Mouse (Mus musculus): ENCODE results near the gene Harbi1.
A peak's percentile ranks its signal among the peaks of the same experiment; 100 is the strongest.

Harbi1 gene

DNA sequence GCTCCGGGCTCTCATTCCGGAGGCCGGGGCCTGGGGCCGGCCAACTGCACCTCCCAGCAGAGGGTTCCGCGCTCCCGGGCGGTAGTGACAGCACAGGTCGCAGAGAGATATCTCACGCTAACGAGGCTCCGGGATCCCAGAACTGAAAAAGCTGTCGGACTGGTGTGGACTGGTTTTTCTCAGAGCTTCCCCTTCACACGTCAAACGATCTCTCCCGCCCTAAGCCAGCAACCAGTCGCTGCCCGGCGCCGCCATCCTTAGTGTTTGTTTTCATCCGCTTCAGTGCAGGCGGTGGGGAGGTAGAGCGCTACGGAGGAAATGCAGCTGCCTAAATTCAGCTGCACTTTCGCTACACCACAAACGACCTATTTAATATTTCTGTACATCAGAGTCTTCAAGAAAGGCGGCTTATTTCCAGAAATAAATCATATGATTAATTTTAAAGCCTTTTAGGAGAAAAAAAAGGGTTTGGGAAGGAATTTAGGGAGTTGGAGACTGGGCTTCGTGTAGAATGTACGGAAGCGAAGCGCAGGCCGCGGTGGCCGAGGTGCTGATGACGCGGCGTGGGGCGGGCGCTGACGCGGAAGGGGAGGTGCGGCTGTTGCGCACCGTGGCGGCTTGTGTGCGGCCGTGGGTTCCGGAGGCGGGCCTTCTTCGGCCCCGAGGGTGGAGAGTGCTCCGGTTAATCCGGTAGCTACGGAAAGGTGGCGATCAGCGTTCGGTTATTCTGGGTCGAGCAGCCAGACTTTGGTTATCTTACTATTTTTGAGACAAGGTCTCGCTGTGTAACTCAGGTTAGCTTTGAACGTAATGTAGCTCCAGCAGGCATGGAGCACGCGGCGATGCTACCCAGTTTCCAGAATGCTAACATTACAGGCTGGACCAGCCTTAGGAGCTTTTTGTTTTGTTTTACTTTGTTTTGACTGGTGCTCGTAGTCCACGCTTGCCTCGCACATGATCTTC lies at the start of gene Harbi1, which contains the start of gene Atg13:
TSS of gene Harbi1 (plus strand) at position 581 of the 963 bp plus-strand sequence.
TSS of gene Atg13 (minus strand) at position 305 of the 963 bp plus-strand sequence.
- peak; percentile 95 for DNase-seq (ENCODE audit: low spot score)

DNA sequence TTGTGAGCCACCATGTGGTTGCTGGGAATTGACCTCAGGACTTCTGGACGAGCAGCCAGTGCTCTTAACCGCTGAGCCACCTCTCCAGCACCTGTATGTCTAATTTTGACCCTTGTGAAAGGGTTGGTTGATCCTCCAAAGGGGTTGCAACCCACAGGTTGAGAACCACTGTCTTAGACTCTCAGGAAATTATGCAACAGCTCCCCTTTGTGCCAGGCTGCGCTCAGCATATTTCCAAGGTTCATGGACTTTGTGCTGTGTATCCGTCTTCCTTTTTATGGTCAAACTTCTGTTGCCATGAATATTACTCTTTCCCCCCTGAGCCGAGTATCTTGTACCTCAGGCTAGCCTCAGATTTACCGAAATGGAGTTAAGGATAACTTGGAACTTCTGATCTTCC lies 49.7 kb upstream of the Harbi1 start:
- DNase-seq (ENCODE audit: low spot score): no peak

DNA sequence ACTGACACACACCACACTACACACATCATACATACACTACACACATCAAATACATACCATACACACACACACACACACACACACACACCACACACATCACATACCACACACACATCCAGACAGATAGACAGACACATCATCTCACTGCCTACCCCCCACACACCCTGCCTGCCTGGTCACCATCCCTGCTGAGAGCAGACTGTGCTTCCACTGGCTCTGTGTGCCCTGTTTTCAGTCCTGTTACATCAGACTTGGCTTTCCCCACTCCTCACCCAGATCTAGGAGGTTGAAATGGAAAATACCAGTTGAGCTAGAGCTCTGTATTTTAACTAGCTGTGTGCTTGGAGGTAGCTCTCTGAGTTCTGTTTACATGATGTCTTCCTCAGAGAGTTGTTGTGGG lies 45.9 kb upstream of the Harbi1 start:
- DNase-seq (ENCODE audit: low spot score): no peak

DNA sequence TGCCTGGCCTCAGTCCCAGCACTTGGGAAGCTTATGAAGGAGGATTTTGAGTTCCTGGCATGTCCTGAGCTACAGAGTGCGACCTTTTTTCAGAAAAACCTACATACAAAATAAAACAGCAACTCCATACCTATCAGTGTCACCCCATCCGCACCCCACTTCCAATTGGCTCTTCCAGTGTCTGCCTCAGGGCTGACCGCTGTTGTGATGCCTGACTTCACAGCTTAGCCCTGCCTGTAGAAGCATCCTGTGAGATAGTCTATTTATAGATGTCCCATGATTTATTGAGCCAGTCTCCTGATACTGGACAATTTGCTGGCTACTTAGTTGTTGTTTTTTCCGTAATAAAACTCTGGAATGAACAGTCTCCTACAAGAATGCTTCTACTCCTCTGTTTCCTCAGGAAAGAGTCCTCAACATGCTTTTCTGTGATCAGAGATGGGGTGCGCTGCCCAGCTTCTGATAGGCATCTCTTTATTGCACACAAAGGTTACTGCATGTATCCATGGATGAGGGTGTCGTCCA lies 44.2 kb upstream of the Harbi1 start:
- DNase-seq (ENCODE audit: low spot score): no peak

DNA sequence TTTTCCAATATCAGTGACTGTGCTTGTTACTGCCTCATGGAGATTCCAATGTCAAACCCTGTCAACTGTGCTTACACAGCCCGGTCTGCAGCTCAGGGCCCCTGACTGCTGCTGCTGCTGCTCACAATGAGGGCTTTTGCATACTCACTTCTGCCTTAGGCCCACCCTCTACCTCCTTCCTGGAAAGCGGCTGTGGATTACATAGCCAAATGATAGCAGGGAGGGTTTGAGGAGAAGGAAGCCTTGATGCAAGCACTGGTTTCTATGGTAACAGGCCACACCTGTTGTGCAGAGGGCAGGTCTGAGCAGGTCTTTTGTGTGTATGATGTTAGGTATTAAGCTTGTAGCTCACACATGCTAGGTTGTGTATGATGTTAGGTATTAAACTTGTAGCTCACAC lies 42.9 kb upstream of the Harbi1 start:
- no peak for DNase-seq (ENCODE audit: low spot score)

DNA sequence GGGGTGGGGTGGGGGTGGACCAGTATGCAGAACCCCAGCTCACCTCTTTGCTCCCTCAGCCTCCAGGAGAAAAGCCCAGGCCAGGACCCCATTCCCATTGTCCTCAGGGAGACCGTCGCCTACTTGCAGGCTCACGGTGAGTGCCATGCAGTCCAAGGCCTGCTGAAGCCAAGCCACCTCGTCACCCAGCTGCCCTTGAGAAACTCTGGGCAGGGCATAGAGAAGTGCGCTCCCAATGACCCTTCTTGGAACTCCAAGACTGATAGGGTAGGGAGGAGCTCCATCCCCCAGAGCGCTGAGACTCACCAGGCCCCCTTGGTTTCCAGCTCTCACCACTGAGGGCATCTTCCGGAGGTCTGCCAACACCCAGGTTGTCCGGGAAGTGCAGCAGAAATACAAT lies 41.3 kb upstream of the Harbi1 start:
- DNase-seq (ENCODE audit: low spot score): no peak

DNA sequence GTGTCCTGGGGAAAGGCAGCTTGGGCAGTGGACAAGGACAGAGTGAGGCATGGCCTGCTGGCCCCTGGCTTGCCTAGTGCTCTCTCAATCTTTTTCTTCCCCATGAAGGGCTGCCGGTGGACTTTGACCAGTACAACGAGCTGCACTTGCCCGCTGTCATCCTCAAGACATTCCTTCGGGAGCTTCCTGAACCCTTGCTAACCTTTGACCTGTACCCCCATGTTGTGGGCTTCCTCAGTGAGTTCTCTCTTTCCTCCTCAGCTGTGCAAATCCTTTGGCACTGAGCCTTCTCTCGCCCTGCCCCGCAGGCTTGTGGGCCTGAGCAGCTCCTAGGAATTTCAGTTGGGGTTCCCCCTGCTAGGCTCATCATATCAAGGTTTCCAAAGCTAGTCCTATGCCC lies 40.6 kb upstream of the Harbi1 start:
- DNase-seq (ENCODE audit: low spot score): no peak

DNA sequence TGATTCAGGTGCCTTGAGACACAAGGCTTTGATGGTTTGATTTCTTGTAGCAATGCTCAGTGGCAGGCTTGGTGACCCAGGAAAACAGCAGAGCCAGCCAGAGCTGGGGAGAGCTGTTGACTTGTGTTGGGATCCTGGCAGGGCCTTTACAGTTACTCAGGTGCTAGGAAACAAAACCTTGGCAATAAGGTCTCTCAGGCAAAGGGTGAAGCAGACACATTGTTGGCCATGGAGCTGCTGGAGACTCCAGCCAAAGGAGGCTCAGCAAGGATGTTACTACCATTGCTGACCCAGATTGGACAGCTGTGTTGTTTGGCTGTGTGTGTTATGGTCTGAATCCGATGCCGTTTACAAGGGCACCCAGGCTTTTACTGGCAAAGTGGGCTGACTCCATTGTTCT lies 37.1 kb upstream of the Harbi1 start:
- no peak for DNase-seq (ENCODE audit: low spot score)

DNA sequence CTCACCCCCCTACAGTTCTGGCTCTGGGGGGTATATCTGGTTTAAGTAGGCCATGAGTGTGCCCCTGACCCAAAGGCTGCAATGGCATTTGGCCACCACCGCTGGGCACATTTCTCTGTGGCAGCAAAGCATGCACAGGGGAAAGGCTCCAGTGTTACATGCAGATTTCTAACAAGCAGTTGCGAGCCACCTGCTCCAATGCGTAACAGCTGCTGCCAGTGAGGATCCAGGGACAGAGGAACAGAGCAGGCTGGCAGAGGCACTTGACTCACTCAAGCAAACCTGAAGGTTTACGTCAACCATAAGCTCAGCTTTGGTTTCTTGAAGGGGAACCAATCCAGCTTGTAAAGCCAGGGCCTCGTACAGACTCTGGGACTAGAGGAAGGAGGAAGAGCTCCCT lies 35.8 kb upstream of the Harbi1 start:
- DNase-seq (ENCODE audit: low spot score): no peak

DNA sequence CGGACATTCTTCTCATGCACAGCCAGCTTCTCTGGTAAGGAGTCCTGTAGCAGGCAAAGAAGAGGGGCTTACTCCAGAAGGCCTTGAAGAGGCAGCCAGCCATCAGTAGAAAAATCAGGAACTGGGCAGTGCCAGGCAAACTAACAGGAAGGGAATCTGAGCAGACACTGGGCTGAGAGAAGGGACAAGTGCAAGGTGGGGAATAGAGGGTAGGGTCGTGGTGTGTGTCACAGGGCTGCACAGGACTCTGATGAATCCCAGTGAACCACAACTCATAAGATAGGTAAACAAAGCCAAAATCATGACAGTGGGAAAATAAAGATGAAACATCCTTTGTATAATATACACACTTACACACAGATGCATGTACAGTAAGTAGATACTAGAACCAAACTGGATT lies 34.2 kb upstream of the Harbi1 start:
- DNase-seq (ENCODE audit: low spot score): no peak

DNA sequence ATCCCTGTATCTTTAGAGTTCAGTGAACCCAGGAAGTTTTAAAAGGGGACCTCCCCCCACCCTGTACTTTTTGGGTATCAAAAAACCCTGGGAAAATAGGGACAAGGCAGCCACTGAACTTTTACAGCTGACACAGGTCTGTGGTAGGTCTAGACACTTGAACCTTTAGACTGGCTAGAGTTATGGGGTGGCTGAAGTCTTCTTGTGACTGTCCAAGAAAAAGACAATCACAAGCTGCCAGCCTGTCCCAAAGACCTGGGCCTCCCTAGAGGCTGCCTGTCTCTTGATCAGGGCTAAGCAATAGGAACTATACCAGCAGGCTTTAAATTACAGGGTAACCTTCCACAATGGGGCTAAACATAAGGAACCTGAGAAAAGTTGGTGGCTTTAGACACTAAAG lies 33.7 kb upstream of the Harbi1 start:
- DNase-seq (ENCODE audit: low spot score): no peak

DNA sequence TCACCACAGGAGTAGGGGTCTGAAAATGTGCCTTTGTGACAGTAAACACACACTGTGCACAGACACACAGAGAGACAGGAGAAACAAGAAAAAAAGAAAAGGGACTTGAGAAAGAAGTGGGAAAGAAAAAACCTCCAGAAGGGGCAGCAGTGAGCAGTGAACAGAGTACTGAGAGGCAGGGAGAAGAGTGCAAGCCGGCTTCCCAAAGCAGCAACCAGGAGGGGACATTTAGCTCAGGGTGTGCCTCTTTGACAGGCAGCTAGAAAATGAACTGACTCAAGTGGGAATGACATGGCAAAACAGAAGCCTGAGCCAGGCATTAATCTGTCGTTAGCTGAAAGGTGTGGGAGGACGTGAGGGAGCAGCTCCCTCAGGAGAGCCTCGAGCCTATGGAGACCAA lies 27.8 kb upstream of the Harbi1 start:
- peak; percentile 74 for DNase-seq (ENCODE audit: low spot score)

DNA sequence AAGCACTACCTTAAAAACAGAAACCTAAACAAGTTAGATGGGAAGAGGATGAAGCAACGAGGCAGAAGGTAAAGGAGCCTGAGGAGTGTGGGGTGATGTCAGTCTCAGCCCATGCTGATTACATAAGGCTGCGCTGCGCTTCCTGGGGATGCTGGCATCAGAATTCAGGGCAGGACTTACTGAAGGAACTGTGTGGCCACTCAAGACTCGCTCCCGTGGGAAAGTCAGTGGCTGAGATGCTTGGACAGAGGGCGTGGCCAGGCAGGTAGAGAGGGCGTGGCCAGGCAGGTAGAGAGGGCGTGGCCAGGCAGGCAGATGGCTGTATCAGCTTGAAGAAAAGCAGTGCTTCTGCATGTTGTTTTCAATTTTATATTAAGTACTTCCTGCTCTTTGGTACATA lies 26.7 kb upstream of the Harbi1 start:
- DNase-seq (ENCODE audit: low spot score): no peak

DNA sequence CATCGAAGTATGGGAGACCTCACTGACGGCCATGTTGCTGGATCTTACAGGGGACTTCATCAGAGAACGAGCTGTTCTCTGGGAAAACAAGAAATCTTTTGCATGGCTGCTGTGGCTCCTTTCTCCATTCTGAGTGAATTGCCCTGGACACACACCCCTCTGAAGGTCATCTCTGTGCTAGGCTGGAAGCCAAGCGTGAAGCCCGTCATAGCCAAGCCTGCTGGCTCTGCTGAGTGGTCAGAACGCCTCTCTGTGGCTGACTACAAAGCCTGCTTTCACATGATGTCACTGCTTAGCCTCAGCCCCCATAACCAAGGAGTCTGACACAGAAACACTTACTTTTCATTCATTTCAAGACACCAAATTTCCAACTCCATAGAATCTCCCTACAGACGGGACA lies 21.2 kb upstream of the Harbi1 start:
- DNase-seq (ENCODE audit: low spot score): peak; percentile 72

DNA sequence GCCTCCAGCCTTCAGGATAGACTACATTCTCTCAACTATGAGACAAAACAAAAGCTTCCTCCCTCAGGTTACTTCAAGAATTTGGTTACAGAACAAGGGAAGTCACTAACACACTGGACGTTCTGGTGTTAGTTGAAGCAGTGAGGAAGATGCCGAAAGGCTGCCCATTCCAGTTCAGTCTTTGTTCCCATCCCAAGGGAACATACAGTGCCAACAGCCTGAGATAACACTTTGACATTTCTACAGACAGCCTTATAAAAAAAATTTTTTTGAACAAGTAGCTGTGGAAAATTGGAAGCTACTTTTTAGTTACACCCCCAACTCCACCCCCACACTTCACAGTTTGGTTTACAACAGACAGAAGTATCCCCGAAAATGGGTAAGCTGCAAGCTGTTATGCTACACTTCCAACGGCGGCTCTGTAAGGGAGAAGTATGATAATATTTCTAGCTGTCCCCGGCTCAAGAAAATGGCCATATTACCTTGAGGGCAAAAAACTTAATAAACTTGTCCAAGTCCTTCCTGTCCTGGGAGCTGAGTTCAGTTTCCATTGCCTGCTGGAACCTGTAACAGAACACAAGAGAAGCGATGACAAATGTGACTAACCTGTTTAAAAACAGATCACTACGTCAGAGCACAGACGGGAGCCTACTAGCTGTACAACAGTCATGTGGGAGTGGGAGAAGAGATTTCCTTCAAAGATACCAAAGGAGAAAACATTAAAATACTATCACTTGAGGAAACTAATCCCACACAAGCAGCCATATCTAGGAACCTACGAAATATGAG lies 15.0 kb upstream of the Harbi1 start:
- no peak for DNase-seq (ENCODE audit: low spot score)

DNA sequence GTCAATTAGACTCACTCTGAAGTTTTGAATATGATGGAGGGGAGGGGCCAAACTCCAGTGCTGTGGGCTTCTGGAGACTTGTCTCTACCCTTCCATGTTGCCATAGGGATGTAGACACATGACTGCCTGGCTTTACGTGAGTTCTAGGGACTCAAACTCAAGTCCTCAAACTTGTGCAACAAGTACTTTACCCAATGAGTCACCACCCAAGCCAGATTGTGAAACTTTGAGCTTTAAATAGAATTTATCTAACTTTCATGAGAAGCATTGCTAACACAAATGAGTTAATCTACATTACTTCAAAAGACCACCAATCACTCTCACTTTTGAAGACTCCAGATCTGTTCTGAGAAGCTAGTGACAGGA lies 14.4 kb upstream of the Harbi1 start:
- DNase-seq (ENCODE audit: low spot score): no peak

DNA sequence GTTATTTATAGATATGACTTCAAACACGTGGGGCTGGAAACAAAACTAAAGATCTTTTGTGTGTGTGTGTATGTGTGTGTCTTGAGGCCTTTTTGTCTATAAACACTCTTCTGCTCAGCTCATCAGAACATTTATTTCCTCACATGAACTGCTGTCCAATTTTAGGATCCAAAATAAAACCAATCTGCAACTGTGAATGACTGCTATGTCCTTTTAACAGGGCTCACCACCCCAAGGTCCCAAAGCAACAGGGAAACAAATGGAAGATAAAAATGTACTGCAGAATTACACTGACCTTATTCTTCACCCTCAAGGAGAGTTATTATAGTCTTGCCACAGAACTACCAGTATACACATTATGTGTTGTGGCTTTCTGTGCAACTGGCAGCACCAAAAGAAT lies 11.4 kb upstream of the Harbi1 start:
- no peak for DNase-seq (ENCODE audit: low spot score)

DNA sequence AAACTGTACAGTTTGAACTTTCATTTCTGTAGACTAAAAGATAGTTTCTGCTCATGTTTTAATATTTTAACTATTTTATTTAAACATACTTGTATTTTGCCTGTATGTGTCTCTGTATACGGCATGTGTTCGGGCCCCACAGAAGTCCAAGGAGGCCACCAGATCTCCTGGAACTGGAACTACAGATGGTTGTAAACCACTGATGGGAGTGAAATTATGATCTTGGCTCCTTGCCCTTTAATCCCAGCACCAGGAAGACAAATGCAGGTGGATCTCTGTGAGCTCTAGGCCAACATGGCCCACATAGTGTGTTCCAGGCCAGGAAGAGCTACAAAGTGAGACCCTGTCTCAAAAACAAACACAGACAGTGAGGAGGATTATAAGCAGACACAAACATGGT lies 9.3 kb upstream of the Harbi1 start:
- no peak for DNase-seq (ENCODE audit: low spot score)

DNA sequence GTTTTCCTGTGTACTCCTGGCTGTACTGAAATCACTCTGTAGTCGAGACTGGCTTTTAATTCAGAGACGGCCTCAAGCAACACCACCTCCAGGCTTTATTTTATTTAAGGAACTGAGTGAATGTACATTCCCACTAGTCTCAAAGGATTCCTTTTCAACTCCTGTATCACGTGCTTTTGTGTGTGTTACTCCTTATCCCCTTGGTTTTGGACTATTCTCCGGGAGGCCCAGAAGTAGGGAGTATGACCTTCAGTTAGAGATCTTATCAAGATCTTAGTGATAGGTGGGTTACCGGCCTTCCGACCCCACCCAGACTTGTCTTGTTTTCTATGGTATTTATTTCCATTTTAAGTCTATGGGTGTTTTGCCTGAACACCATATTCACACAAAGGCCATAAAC lies 4.9 kb upstream of the Harbi1 start:
- no peak for DNase-seq (ENCODE audit: low spot score)

DNA sequence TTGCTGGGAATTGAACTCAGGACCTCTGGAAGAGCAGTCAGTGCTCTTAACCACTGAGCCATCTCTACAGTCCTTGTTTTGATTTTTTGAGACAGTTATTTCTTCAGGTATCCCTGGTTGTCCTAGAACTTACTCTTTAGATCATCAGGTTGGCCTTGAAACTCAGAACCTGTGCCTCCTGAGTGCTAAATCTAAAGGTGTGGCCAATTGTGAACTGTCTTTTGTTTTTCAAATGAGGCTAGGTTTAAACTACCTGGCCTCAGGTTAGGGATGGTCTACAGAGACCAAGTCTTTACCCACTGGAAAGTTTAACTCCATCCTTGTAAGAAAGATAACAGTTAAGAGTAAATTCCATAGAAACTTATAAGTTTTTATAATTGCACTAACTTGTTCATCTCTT lies 4.2 kb upstream of the Harbi1 start:
- DNase-seq (ENCODE audit: low spot score): no peak

DNA sequence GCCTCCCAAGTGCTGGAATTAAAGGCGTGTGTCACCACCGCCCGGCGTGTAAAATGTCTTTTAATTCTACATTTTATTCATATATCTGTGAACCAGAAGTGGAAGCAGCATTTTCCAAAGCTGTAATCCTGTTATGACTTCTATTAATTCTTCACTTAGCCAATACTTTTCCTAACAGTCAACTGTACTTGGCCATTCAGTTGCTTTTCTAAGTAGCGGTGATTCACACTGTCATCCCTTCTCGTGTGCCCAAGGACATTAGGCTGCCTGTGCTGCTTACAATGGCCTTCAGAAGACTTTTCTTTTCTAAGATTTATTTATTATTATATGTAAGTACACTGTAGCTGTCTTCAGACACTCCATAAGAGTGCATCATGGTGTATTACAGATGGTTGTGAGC lies 2.3 kb upstream of the Harbi1 start:
- no peak for DNase-seq (ENCODE audit: low spot score)

DNA sequence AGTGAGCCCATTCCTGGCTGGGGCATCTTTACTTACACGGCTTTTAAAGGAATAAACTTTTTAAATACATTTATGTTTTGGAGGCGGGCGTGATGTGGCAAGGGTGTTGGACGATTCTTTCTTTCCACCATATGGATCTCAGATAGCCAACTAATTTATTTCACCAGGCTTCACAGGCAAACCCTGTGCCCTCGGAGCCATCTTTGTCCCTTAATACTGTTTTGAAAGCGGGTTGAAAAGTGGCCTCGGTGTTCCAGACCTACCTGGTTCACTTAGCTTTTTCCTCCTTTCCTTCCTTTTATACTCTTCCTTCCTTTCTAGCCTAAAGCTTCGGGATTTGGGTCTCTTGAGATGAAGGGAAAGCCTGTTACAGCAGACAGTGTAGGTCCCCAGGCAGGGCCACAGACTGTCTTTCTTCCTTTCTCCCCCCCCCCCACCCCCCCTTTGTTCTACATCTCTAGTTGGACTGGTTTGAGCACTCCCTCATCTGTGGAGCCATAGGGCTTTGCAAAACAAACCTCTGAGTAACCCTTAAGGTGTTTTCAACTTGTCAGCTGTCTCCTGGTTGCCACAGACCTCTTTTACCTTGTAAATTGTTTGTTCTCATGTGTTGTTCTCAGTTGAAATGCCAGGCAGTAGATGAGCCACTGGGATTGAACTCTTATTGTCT lies 739 bp downstream of the Harbi1 start:
- DNase-seq (ENCODE audit: low spot score): no peak
